Comparison of ENCODE assay signal across 9 mouse cellular contexts in genomic region chr8:121374284-121374683, GRCm38 (mm10).
DNase-seq lines count a peak whose midpoint lies in the region; ATAC-seq and TF ChIP-seq lines count a peak whose summit lies in the region.
"Had no signal": no experiment of that assay in that cellular context is flagged by ENCODE, and none has a peak within 500 bp of the region (broad histone marks: within the 10 kb centered on the region; RNA-seq: fewer than 3 reads in every experiment).

No protein-coding gene starts in this region.

- peaks cover 80% of the 10 kb centered on the region for H3K4me1 ChIP-seq in forebrain, embryonic 10.5 days
- H3K4me1 ChIP-seq in forebrain, embryonic 16.5 days (replicated peaks; ENCODE audit: control insufficient read depth, insufficient read depth, low read length): peaks cover 7% of the 10 kb centered on the region; the same call in 1 of the 2 replicates
- peaks cover 92% of the 10 kb centered on the region for H3K4me1 ChIP-seq in kidney, embryonic 15.5 days
- H3K4me1 ChIP-seq in testis, adult 2 months (ENCODE audit: control insufficient read depth, insufficient read depth, low read length): no peaks in the 10 kb centered on the region; the same call in 1 of the 2 replicates

- no peak overlapping the region for H3K4me3 ChIP-seq in forebrain, embryonic 10.5 days
- H3K4me3 ChIP-seq in forebrain, embryonic 16.5 days (replicated peaks; ENCODE audit: low read length): no peak overlapping the region
- no peak overlapping the region for H3K4me3 ChIP-seq in kidney, embryonic 15.5 days (replicated peaks)
- no peak overlapping the region for H3K4me3 ChIP-seq in testis, adult 2 months (ENCODE audit: control insufficient read depth, low read depth, low read length)

- H3K4me2 ChIP-seq in forebrain, embryonic 16.5 days (ENCODE audit: low read length): no peak overlapping the region
- H3K4me2 ChIP-seq in kidney, embryonic 15.5 days: 0 out of 2 replicates have a peak overlapping the region, but pooled peaks have one; percentile 7

- H3K9me3 ChIP-seq in forebrain, embryonic 10.5 days: no peaks in the 10 kb centered on the region
- H3K9me3 ChIP-seq in forebrain, embryonic 16.5 days (ENCODE audit: control insufficient read depth, low read length): no peaks in the 10 kb centered on the region
- H3K9me3 ChIP-seq in kidney, embryonic 15.5 days (replicated peaks): no peaks in the 10 kb centered on the region

- no peak for ATAC-seq in forebrain, embryonic 16.5 days
- no peak for ATAC-seq in kidney, embryonic 15.5 days (replicated peaks; ENCODE audit: low FRiP score)
- ATAC-seq in erythroid progenitor cell, adult 5-6 weeks (replicated peaks; ENCODE audit: low FRiP score, poor library complexity, severe bottlenecking): no peak

- peaks cover 72% of the 10 kb centered on the region for H3K27me3 ChIP-seq in forebrain, embryonic 10.5 days (ENCODE audit: poor library complexity, severe bottlenecking)
- H3K27me3 ChIP-seq in forebrain, embryonic 16.5 days (replicated peaks; ENCODE audit: control insufficient read depth, insufficient read depth, low read length): no peaks in the 10 kb centered on the region
- H3K27me3 ChIP-seq in kidney, embryonic 15.5 days: peaks cover 12% of the 10 kb centered on the region; the same call in 1 of the 2 replicates
- no peaks in the 10 kb centered on the region for H3K27me3 ChIP-seq in testis, adult 2 months (ENCODE audit: control insufficient read depth, insufficient read depth, low read length)

- peak; percentile 88; the same call in 1 of the 2 replicates for TF ChIP-seq CTCF in testis, adult 2 months (IDR thresholded peaks at IDR 0.05; ENCODE audit: control insufficient read depth, insufficient read depth, insufficient replicate concordance, low read depth, low read length)

- no peak for TF ChIP-seq POLR2A in testis, adult 2 months (IDR thresholded peaks at IDR 0.05; ENCODE audit: control insufficient read depth, low read depth, low read length)

- no peak overlapping the region for H3K9ac ChIP-seq in forebrain, embryonic 16.5 days (replicated peaks; ENCODE audit: low read depth, low read length)
- no peak overlapping the region for H3K9ac ChIP-seq in kidney, embryonic 15.5 days

- no peak for DNase-seq in forebrain, embryonic 10.5 days (ENCODE audit: extremely low spot score, low spot score)
- no peak for DNase-seq in kidney, postnatal 4 days
- DNase-seq in testis, postnatal 14 days (ENCODE audit: low spot score): no peak
- no peak for DNase-seq in urinary bladder, postnatal 25 days (ENCODE audit: low spot score)
- DNase-seq: thymus, adult 18-20 months had no signal

- peak overlapping the region; percentile 52; the same call in 1 of the 2 replicates for H3K27ac ChIP-seq in forebrain, embryonic 10.5 days
- H3K27ac ChIP-seq in forebrain, embryonic 16.5 days (ENCODE audit: low read length): no peak overlapping the region
- peak overlapping the region; percentile 93 for H3K27ac ChIP-seq in kidney, embryonic 15.5 days
- no peak overlapping the region for H3K27ac ChIP-seq in testis, adult 2 months (ENCODE audit: control insufficient read depth, insufficient read depth, low read depth, low read length)

- WGBS in forebrain, embryonic 10.5 days: 24% methylated on average over 9 of the region's 9 CpGs
- WGBS in forebrain, embryonic 16.5 days: 30% methylated on average over 9 of the region's 9 CpGs
- 44% methylated on average over 9 of the region's 9 CpGs for WGBS in kidney, embryonic 15.5 days

- H3K36me3 ChIP-seq in forebrain, embryonic 10.5 days (replicated peaks): no peaks in the 10 kb centered on the region
- no peaks in the 10 kb centered on the region for H3K36me3 ChIP-seq in forebrain, embryonic 16.5 days (ENCODE audit: control insufficient read depth, insufficient read depth)
- no peaks in the 10 kb centered on the region for H3K36me3 ChIP-seq in kidney, embryonic 15.5 days
- no peaks in the 10 kb centered on the region for H3K36me3 ChIP-seq in testis, adult 2 months (ENCODE audit: control insufficient read depth, insufficient read depth, low read length)

Comparison
In these comparisons a context has a peak if more than half of its experiments do, and no peak if none do; other contexts are left out.
1. H3K27ac ChIP-seq: peak in forebrain, embryonic 10.5 days (single experiment) and kidney, embryonic 15.5 days (single experiment); none in forebrain, embryonic 16.5 days (single experiment) and testis, adult 2 months (single experiment).